Mouse (Mus musculus): ENCODE results near the gene Myo19.

The Myo19 gene

DNA sequence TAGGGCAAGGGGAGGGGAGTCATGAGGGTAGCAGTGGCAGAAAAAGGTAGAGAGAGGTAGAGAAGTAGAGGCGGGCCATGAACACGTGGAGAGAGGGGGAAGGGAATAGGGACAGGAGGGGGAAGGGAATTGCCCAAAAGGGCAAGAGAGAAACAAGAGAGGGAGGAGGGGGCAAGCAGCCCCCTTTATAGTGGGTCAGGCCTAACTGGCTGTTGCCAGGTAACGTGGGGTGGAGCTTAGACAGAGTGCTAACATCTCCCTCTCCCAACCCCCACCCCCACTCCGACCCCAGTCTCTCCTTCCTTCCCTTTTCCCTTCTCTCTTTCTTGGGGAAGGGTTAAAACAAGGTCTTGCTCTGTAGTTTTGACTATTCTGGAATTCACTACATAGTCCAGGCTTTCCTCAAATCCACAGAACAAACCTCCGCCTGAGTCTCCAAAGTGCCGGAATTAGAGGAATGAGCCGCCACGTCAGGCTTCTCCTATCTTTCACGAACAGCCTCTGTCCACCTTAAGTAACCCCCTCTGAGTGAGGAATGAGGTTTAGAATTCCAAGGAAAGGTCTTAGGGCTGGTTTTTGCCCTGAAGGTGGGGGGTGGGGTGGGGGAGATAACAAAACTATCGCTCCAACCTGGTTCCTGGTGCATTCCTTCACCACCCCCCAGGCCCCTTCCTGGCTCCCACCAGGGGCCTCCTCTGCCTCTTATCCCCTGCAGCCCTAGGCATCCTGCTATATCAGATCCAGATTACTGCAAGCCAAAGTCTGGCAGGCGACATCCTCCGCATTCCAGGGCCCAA is 64.9 kb downstream of the Myo19 start:
- no peak for DNase-seq (ENCODE audit: extremely low spot score, low read depth, low spot score)

DNA sequence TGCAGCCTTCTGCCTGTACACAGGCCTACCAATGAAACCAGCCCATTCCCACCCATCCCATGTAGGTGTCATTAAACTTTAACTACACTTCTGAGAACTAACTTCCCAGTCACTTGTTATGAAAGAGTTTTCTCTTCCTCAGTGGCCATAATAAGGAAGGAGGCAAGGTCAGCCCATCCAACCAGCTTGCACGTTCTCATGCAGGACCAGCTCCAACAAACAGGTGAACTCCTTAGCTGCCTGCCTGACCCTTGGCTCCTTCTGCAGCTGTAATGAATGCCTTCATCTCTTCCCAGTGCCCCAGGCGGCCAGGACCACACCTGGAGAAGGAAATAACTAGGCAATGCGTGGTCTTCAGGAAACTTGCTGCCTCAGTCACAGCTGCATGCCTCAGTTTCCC is 65.9 kb downstream of the Myo19 start:
- no peak for DNase-seq (ENCODE audit: extremely low spot score, low read depth, low spot score)

DNA sequence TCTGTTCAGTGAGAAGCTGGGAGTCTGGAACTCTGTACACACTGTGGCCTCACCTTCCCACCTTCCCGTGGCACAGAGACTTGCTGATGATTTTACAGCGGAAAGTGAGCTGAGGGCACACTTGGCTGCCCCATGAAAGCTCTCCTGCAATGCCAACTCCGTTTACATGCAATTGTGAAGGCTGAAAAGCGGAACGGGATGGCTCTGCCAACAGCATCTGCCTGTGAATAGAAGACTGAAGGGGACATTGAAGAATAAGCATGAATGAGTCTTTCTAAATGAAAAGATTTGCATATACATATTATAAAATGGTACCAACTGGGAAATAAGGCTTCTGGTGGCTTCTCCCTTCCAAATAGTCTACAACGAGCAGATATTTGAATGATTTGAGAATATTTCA is 67.3 kb downstream of the Myo19 start:
- DNase-seq (ENCODE audit: extremely low spot score, low read depth, low spot score): no peak

DNA sequence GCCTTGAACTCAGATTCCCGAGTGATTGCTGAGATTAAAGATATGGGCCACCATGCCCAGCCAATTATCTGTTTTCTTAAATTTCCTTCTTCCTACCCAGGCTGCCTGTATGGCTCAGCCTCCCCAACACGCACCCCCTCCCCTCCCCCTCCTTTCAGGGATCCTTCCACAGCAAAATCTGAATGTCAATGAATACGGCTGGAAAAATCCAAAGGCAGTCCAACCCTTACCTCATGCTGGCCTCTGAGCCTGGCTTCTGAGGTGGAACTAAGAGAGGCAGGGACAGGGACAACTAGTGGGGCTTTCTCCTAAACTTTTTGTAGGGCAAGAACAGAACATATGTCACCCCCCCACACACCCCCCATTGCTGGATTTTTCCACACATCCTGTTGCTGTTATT is 68.2 kb downstream of the Myo19 start:
- DNase-seq (ENCODE audit: extremely low spot score, low read depth, low spot score): no peak

DNA sequence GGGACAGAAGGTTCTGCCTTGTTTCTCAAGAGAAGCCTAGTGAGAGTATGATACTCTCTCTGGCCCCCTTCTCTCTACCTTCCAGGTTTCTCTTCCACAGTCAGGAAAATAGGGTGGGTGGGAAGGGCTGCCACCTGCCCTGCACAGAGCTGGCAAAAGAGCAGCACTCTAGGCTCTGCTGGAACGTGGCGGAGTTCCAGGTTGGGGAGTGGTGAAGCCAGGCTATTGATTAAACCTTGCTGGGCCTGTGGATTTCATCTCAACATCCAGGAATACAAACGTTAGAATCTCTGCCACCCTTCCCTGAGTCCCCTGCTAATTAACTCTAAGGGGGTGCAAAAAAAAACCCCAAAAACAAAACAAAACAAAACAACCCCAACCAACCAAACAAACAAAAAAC is 68.6 kb downstream of the Myo19 start:
- no peak for DNase-seq (ENCODE audit: extremely low spot score, low read depth, low spot score)

DNA sequence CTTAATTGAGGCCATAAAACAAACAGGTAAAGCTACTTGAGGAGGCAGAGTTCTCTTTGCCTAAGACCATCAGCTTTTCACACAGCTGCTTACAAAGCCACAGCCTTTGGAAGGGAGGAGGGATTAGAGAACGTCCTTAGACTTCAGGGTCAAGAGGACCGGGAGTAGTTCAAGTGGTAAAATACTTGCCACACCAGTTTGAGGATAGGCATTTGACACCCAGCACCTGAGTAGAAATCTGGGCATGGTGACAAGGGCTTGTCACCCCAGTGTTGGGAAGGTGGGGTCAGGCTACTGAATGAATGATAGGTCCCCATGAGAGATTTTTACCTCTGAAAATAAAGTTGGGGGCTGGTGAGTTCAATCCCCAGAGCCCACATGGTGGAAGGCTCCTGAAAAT is 72.7 kb downstream of the Myo19 start:
- no peak for DNase-seq (ENCODE audit: extremely low spot score, low read depth, low spot score)

DNA sequence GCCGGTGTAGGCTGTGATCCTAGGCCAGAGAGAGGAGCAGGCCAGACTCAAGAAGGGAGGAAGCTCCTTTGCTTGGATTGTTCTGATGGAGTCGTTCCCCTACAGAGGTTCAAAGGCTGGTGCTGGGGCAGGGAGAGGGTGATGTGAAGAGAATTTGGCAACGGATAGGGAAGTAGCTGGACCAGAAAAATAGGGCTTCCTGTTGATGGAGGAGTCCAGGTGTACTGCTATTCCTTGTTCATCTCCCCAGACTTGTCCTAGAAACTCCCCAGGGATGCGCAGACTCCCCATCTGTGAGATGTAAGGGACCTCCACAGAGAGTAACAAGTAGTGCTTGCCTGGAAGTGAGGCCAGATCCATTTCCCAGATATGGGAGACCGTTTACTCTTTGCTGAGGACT is 76.5 kb downstream of the Myo19 start:
- DNase-seq (ENCODE audit: extremely low spot score, low read depth, low spot score): no peak

DNA sequence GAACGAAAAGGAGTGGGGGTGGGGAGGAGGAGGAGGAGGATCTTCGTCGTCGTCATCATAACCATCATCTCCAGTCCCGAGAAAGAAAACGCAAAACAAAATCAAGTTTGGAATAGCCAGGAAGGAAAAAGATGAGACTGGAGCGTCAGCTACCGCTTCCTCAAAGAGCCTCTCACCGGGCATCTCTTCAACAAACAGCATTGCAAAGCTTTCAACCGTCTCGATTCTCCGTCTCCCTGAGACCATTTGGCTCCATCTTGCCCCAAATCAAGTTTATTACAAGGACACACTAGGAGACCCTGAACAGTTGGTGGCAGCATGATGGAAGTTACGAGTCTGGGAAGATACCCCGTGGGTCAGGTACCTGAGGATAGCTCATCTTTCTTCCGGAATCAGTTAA is 77.2 kb downstream of the Myo19 start:
- DNase-seq (ENCODE audit: extremely low spot score, low read depth, low spot score): no peak

DNA sequence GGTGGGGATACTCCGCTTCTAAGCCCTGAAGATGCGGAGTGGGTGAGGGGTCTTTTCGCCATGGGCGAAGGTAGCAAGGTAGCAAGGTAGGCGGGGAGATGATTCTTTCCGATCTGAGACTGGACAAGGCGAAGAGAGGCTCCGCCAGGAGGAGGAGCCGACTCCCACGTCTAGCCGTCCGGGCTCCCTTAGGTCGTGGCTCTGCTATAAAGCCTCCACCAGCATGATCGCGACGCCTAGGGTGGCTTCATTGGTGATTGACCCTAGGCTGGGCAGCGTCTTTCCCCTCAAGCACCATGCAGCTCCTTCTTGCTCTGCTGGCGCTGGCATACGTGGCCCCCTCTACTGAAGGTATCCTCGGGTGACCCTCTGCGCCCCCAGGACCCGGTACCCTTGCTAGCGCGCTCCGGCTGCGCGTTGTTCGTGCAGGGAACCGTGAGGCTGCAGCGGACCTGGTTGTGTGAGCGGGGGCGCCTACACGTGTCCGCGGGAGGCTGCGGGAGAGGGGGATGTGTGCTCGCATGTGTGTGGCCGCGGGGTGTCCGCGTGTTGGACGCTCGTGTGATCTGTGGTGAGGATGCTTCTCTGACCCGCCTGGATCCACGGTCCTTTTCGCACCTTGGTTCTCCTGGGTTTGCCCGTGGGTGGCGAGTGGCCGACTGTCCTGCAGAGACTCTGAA is 77.8 kb downstream of the Myo19 start, which contains the start of gene Car4:
TSS of gene Car4 (plus strand) at position 196 of the 680 bp plus-strand sequence.
- DNase-seq (ENCODE audit: extremely low spot score, low read depth, low spot score): no peak

DNA sequence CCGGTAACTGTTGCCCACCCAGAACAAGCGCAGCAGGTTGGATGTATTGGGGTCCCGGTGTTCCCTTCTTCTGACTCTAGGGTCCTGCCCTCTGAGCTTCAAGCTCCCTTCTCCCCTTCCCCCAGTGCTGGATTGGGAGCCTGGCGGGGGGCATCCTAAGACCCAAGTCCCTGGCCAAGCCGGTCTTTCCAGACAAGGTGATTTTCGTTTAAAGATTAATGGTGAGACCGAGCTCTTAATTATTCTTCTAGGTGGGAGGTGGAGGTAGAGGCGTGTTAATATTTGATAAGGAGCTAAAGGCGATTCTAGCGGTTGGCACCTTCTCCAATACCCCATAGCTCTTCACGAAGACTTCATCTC is 78.3 kb downstream of the Myo19 start:
- DNase-seq (ENCODE audit: extremely low spot score, low read depth, low spot score): no peak

DNA sequence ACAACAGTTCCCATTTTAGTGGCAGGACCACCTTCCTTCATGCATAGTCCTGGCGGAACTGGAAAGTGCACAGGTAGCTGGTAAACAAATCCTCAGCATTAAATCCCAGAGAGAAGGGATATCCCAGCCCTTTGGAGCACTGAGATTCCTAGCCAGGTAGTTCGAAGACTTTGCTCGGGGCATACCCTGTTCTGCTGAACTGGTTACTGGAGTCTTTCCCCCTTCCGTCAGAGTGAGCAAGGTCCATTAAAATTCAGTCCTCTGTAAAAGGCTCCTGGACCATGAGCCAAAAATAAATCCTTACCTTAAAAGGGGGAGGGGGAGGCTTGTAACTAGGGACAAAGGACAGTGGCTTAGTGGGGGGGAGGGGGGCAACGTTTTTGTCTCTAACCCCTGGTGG is 79.2 kb downstream of the Myo19 start:
- no peak for DNase-seq (ENCODE audit: extremely low spot score, low read depth, low spot score)

DNA sequence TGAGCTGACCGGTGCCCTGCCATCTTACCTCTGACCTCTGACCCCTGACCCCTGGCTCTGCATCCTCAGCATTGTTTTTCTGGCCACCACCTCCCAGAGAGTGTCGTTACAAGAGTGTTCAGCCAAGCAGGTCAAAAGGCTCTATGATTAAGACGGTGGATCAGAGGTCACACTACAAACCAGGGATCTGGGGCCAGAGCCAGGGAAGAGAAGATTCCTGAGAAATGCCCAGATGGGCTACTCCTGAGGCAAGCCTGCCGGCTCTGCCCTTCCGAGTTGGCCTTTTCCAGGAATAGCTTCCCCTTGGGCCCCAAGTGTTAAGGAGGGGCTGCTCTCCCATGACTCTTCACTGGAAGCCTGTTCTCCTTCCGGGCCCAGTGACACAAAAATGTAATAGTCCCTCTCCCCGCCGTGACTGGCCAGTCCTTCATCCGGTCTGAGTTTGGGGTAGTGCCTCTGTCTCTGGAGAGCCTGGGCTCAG is 79.8 kb downstream of the Myo19 start:
- no peak for DNase-seq (ENCODE audit: extremely low spot score, low read depth, low spot score)

DNA sequence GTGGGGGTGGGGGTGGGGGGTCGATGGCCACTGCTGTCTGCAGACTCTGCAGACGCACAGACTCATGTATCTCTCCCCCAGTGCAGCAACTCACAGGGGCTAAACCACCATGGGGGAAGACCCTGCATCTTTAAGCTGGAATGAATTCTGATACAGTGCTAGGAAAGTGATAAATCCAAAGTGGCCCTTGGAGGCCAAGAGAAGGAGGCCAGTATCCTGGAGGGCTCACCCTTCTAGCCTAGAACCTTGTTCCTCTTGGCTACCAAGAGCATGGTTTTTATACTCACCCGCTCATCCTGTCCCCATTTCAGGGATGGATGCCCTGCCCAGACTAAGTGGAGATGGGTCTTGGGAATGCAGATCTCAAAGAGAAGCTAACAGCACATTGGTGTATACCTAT is 80.3 kb downstream of the Myo19 start:
- DNase-seq (ENCODE audit: extremely low spot score, low read depth, low spot score): no peak

DNA sequence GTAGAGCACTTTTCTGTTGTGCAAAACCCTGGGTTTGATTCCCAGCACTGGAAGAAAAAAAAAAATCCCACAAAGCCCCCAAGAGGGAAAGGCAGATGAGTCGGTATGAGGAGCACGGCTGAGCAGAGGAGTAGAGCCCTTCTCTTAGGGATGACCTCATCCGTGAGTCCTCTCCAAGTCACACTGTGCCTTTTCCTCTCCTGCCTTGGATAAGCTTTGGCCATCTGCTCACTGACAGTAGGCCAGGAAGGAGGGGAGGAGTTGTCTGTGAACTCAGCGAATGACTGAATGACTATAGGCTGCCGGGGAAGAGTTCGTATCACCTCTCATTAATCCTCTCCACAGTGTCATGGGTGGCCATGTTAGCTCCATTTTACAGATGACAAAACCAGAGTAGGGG is 80.8 kb downstream of the Myo19 start:
- DNase-seq (ENCODE audit: extremely low spot score, low read depth, low spot score): no peak
